Mouse (Mus musculus) lung, postnatal 0 days (tissue): Measurements from ENCODE around the gene Tspan3.

Source experiments
- CTCF ChIP-seq: IDR thresholded peaks from 2 replicates; pipeline ENCODE4 v1.5.1; 2016; ENCODE audit warnings: antibody characterized with exemption, mild to moderate bottlenecking
- EP300 ChIP-seq: IDR thresholded peaks from 2 replicates; pipeline ENCODE4 v1.6.1; 2016; ENCODE audit warnings: antibody characterized with exemption, mild to moderate bottlenecking, control low read depth

DNA sequence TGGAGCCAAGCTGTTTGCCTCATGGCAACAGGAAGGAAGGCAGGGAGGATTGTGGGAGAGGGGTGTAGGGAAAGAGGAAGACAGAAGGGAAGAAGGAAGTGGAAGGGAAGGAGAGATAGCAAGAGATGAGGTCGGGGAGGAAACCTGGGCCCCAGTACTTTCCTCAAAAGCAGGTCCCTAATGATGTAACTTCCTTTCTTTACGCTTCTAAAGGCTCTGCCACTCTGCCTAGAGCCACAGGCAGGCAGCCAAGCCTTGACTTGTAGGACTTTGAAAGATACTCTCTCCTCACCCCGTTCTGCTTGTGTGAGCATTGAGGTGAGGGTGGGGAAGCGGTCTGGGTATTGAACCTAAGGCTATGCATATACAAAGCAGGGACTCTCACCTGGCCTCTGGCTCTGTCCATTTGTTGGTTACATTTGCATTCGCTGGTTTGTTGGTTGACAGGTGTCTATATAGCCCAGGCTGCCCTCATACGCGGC lies 65.2 kb downstream of the Tspan3 start:
- TF ChIP-seq CTCF (no peak), EP300 (no peak)
